Mouse (Mus musculus) liver, postnatal 0 days (tissue): ENCODE results near the gene Susd1. TPM values are rescaled to one million over a fixed set of nuclear protein-coding genes. Genes with fewer than 3 reads are reported as not detected.

Source experiments
- ATAC-seq: fragments of 200-750 bp; cut with Nextera tagmentation; 2 replicates; pipeline ENCODE4 v1.8.0; 2017; ENCODE audit warnings: mild to moderate bottlenecking, moderate library complexity
- DNase-seq: peaks from one replicate; pipeline ENCODE4 v3.0.0-alpha.2; 2016
- H3K27ac ChIP-seq: fragments of 300-500 bp; sonication (generic); 2 replicates; pipeline ENCODE4 v1.5.1; 2014; ENCODE audit warnings: antibody characterized with exemption, moderate library complexity, mild to moderate bottlenecking, low read depth
- H3K27me3 ChIP-seq: fragments of 300-500 bp; sonication (generic); 2 replicates; pipeline ENCODE4 v1.6.1; 2014; ENCODE audit warnings: low read length, control low read depth, mixed read lengths; ENCODE audit not compliant: insufficient read depth
- H3K36me3 ChIP-seq: fragments of 300-500 bp; sonication (generic); replicated peaks from 2 replicates; pipeline ENCODE4 v1.6.1; 2014; ENCODE audit warnings: mild to moderate bottlenecking, control low read depth, low read length, moderate library complexity, mixed read lengths; ENCODE audit not compliant: insufficient read depth
- H3K4me1 ChIP-seq: fragments of 300-500 bp; sonication (generic); 2 replicates; pipeline ENCODE4 v1.6.1; 2014; ENCODE audit warnings: antibody characterized with exemption, mild to moderate bottlenecking, control low read depth; ENCODE audit not compliant: insufficient read depth
- H3K4me2 ChIP-seq: fragments of 300-500 bp; sonication (generic); 2 replicates; pipeline ENCODE4 v1.6.1; 2014; ENCODE audit warnings: low read depth, mild to moderate bottlenecking, low read length, moderate library complexity, mixed read lengths
- H3K4me3 ChIP-seq: fragments of 300-500 bp; sonication (generic); 2 replicates; pipeline ENCODE4 v1.5.1; 2014; ENCODE audit warnings: low read depth, low read length
- H3K9ac ChIP-seq: fragments of 300-500 bp; sonication (generic); replicated peaks from 2 replicates; pipeline ENCODE4 v1.6.1; 2014; ENCODE audit warnings: mild to moderate bottlenecking, moderate library complexity
- H3K9me3 ChIP-seq: fragments of 300-500 bp; sonication (generic); 2 replicates; pipeline ENCODE4 v1.6.1; 2016; ENCODE audit warnings: mild to moderate bottlenecking, control low read depth, low read length, mixed read lengths
- CTCF ChIP-seq: sonication (generic); IDR thresholded peaks from 2 replicates; pipeline ENCODE4 v1.5.1; 2016; ENCODE audit warnings: antibody characterized with exemption, low read depth
- EP300 ChIP-seq: IDR thresholded peaks from 2 replicates; pipeline ENCODE4 v1.6.1; 2016; ENCODE audit warnings: antibody characterized with exemption, low read depth, mild to moderate bottlenecking
- WGBS: fragments of 180-500 bp; shearing (Covaris S2); extraction: QIAGEN DNeasy Blood & Tissue Kit; methylation state at CpG from one replicate; pipeline ENCODE4 v1.1.7; 2014; ENCODE audit not compliant: insufficient replicate concordance; 5-methylcytosine and 5-hydroxymethylcytosine counted together
- polyA plus RNA-seq: library from polyadenylated mRNA; unstranded; fragments of >200 nt; fragmentation: Nextera tagmentation; extraction: Ambion mirVana; gene quantifications from 2 replicates; pipeline ENCODE4 v1.2.1, GENCODE M21; 2015

The Susd1 gene
- polyA plus RNA-seq, 1 experiment from 2014 or later: 7.2 TPM

- Histone ChIP-seq H3K27me3 (no peaks in the 10 kb centered on the region), H3K9ac (no peak overlapping the region; the same call in 1 of the 2 replicates), H3K36me3 (peaks cover 5% of the 10 kb centered on the region; the same call in 1 of the 2 replicates), H3K4me2 (no peak overlapping the region), H3K4me1 (peaks cover 23% of the 10 kb centered on the region), H3K9me3 (no peaks in the 10 kb centered on the region), H3K27ac (peak overlapping the region; percentile 84), H3K4me3 (no peak overlapping the region)
- ATAC-seq: no peak
- 85% methylated on average over 11 of the region's 11 CpGs for WGBS
- no peak for DNase-seq
- no peak for TF ChIP-seq EP300
- TF ChIP-seq CTCF: no peak
These were observed 101.4 kb downstream of the Susd1 start for GRCm38 (mm10) chr4:59336846-59337532.

GRCm38 (mm10) chr4:59336439-59336809 lies 102.0 kb downstream of the Susd1 start:
- H3K27ac ChIP-seq: peak overlapping the region; percentile 84
- H3K36me3 ChIP-seq: peaks cover 5% of the 10 kb centered on the region; the same call in 1 of the 2 replicates
- 81% methylated on average over 7 of the region's 7 CpGs for WGBS
- H3K27me3 ChIP-seq: no peaks in the 10 kb centered on the region
- DNase-seq (no peak), ATAC-seq (no peak)
- H3K9me3 ChIP-seq: no peaks in the 10 kb centered on the region
- TF ChIP-seq EP300 (no peak), CTCF (no peak)
- H3K4me2 ChIP-seq: no peak overlapping the region
- H3K9ac ChIP-seq: no peak overlapping the region; the same call in 1 of the 2 replicates
- peaks cover 27% of the 10 kb centered on the region for H3K4me1 ChIP-seq
- no peak overlapping the region for H3K4me3 ChIP-seq

- H3K4me2 ChIP-seq: no peak overlapping the region
- H3K27ac ChIP-seq: peak overlapping the region; percentile 84
- H3K27me3 ChIP-seq: no peaks in the 10 kb centered on the region
- TF ChIP-seq EP300 (no peak), CTCF (no peak)
- WGBS: 74% methylated on average over 9 of the region's 9 CpGs
- peak; percentile 69 for DNase-seq
- peaks cover 5% of the 10 kb centered on the region; the same call in 1 of the 2 replicates for H3K36me3 ChIP-seq
- H3K4me3 ChIP-seq: no peak overlapping the region
- ATAC-seq: no peak
- peaks cover 32% of the 10 kb centered on the region for H3K4me1 ChIP-seq
- H3K9ac ChIP-seq: no peak overlapping the region
- H3K9me3 ChIP-seq: no peaks in the 10 kb centered on the region
These were observed 102.6 kb downstream of the Susd1 start for GRCm38 (mm10) chr4:59335616-59336438.

GRCm38 (mm10) chr4:59335101-59335500 lies 103.3 kb downstream of the Susd1 start:
- Histone ChIP-seq H3K4me1 (peaks cover 40% of the 10 kb centered on the region), H3K27ac (0 out of 2 replicates have a peak overlapping the region, but pooled peaks have one; percentile 37), H3K9ac (no peak overlapping the region), H3K4me2 (no peak overlapping the region), H3K36me3 (peaks cover 5% of the 10 kb centered on the region; the same call in 1 of the 2 replicates), H3K27me3 (no peaks in the 10 kb centered on the region), H3K4me3 (no peak overlapping the region), H3K9me3 (no peaks in the 10 kb centered on the region)
- no peak for ATAC-seq
- TF ChIP-seq CTCF: no peak
- no peak for DNase-seq
- WGBS: 89% methylated on average over 7 of the region's 7 CpGs

GRCm38 (mm10) chr4:59334236-59334635 lies 104.2 kb downstream of the Susd1 start:
- no peak overlapping the region for H3K4me2 ChIP-seq
- H3K4me1 ChIP-seq: peaks cover 40% of the 10 kb centered on the region
- ATAC-seq: no peak
- no peaks in the 10 kb centered on the region for H3K9me3 ChIP-seq
- H3K9ac ChIP-seq: no peak overlapping the region
- no peak overlapping the region for H3K4me3 ChIP-seq
- H3K36me3 ChIP-seq: peaks cover 5% of the 10 kb centered on the region
- TF ChIP-seq EP300 (no peak), CTCF (no peak)
- no peak overlapping the region for H3K27ac ChIP-seq
- DNase-seq: no peak
- 88% methylated on average over 4 of the region's 4 CpGs for WGBS
- no peaks in the 10 kb centered on the region for H3K27me3 ChIP-seq

- no peak overlapping the region for H3K4me3 ChIP-seq
- H3K9ac ChIP-seq: no peak overlapping the region
- peaks cover 7% of the 10 kb centered on the region for H3K36me3 ChIP-seq
- H3K27me3 ChIP-seq: no peaks in the 10 kb centered on the region
- no peak for DNase-seq
- no peak for ATAC-seq
- no peak overlapping the region for H3K27ac ChIP-seq
- peaks cover 40% of the 10 kb centered on the region for H3K4me1 ChIP-seq
- H3K9me3 ChIP-seq: no peaks in the 10 kb centered on the region
- TF ChIP-seq CTCF (no peak), EP300 (no peak)
- 90% methylated on average over 14 of the region's 14 CpGs for WGBS
- no peak overlapping the region for H3K4me2 ChIP-seq
These were observed 105.0 kb downstream of the Susd1 start for GRCm38 (mm10) chr4:59333424-59333895.
